Mouse (Mus musculus) E14TG2a.4 (cell line): ENCODE results near the gene Otor.

Source experiments
- CTCF ChIP-seq: conservative IDR thresholded peaks from 2 replicates; pipeline ENCODE4 v1.5.1; 2014; ENCODE audit warnings: low read length
- NANOG ChIP-seq: IDR thresholded peaks from 2 replicates; pipeline ENCODE4 v1.6.1; 2014; ENCODE audit warnings: borderline replicate concordance, low read length, mixed read lengths
- POU5F1 ChIP-seq: IDR thresholded peaks from 2 replicates; pipeline ENCODE4 v1.6.1; 2014; ENCODE audit warnings: low read length, borderline replicate concordance

GRCm38 (mm10) chr2:143032378-143033255 lies 45.7 kb upstream of the Otor start:
- TF ChIP-seq CTCF (no peak), NANOG (no peak), POU5F1 (no peak)
